Mouse (Mus musculus): ENCODE measurements around the gene Tomm40l. TPM values are rescaled to one million over a fixed set of nuclear protein-coding genes. Genes with fewer than 3 reads are reported as not detected.

Gene Tomm40l
- total RNA-seq, 2 experiments from 2014 or later: 43.2 to 56.3 TPM

- intact Hi-C loops (cut with DNase I): loop anchor here (1.0 kb wide), 1 partner anchor 57 kb away; no protein-coding TSS in a partner anchor
- peak overlapping the region; percentile 88 for H3K4me3 ChIP-seq
- TF ChIP-seq CTCF (IDR thresholded peaks at IDR 0.05): peak; percentile 87
- H3K27ac ChIP-seq: peak overlapping the region; percentile 95; the same call in 1 of the 2 replicates
- DNase-seq: peak; percentile 87
Observed at GRCm38 (mm10) chr1:171220871-171221270, 1.4 kb downstream of the Tomm40l start.

GRCm38 (mm10) chr1:171216241-171216955, 5.9 kb downstream of the Tomm40l start:
- no peak for TF ChIP-seq CTCF (IDR thresholded peaks at IDR 0.05)
- H3K4me3 ChIP-seq: no peak overlapping the region
- DNase-seq: no peak
- intact Hi-C loops (cut with DNase I): no loop called here
- no peak overlapping the region for H3K27ac ChIP-seq

DNA sequence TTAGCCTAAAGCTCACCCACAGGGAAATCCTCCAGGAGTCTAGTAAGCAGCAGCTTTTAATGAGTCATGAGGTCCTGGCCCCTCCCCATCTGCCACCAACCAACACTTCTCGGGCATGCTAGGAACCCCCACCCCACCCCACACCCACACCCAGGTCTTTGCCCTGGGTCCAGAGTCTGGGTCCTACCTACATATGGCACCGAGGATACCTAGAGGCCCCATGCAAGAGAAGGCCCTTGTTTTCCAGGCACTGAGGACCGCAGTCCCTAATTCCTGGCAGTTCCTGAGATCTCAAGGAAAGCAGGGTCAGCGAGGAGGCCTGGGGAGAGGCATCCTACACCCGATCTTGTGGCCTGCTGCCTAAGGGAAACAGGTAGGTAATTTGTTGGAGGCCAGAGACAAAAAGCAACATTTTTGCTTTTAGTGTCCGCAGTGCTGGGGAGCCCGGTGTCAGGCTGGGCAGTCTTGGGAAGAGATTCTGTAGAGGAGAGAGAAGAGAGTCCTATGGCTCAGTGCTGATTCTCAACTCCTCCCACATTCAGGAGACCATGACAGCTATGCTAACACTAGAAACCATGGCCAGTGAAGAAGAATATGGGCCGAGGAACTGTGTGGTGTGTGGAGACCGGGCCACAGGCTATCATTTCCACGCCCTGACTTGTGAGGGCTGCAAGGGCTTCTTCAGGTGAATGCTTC, 8.4 kb downstream of the Tomm40l start, which contains the start of gene Nr1i3:
TSS of gene Nr1i3 (plus strand) at position 170 of the 696 bp plus-strand sequence.
- no peak within 1 kb of the TSS for H3K4me3 ChIP-seq
- intact Hi-C loops (cut with DNase I): no loop called here
- TF ChIP-seq CTCF (IDR thresholded peaks at IDR 0.05): no peak
- DNase-seq: no peak
- no peak within 1 kb of the TSS for H3K27ac ChIP-seq

- TF ChIP-seq CTCF (IDR thresholded peaks at IDR 0.05): no peak
- Histone ChIP-seq H3K27ac (no peak overlapping the region), H3K4me3 (no peak overlapping the region)
- intact Hi-C loops (cut with DNase I): no loop called here
- DNase-seq: no peak
Observed at GRCm38 (mm10) chr1:171212854-171213253, 9.5 kb downstream of the Tomm40l start.

GRCm38 (mm10) chr1:171209409-171209808, 12.9 kb downstream of the Tomm40l start:
- no peak for TF ChIP-seq CTCF (IDR thresholded peaks at IDR 0.05)
- Histone ChIP-seq H3K27ac (no peak overlapping the region), H3K4me3 (no peak overlapping the region)
- DNase-seq: no peak
- intact Hi-C loops (cut with DNase I): no loop called here

DNA sequence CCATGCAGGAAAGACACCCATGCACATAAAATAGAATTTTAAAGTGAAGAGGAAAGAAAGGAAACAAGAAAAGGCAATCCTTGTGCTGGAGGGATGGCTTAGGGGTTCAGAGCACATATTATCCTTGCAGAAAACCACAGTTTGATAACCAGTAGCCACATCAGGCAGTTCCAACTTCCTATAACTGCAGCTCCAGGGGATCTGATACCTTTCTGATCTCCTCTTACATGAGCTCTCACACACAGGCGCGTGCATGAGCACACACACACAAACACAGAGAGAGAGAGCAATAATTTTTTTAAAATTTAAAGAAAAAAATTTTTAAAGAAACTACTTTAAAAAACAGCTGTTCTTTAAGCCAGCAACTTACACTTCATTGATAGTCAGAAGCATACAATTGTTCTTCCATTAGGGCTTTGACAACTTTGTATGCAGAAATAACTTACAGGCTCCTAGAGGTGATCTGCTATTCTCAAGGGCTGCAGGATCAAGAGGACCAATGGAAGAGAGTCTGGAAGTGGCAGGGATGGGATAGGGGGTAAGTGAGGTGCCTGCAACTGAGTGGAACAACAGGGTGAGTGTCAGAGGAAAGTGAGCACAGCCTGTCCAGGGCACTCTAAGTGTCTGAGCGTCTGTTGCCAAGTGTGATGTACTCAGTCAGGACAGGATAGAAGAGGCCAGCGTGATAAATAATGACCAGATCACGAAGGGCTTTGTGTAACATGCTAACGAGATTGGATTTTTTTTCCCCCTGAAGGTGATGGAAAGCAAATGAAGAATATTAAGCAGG, 16.4 kb downstream of the Tomm40l start:
- intact Hi-C loops (cut with DNase I): no loop called here
- no peak for TF ChIP-seq CTCF (IDR thresholded peaks at IDR 0.05)
- no peak for DNase-seq
- no peak overlapping the region for H3K4me3 ChIP-seq
- no peak overlapping the region for H3K27ac ChIP-seq

GRCm38 (mm10) chr1:171204249-171204644, 18.1 kb downstream of the Tomm40l start:
- no peak for DNase-seq
- no peak for TF ChIP-seq CTCF (IDR thresholded peaks at IDR 0.05)
- H3K4me3 ChIP-seq: no peak overlapping the region
- intact Hi-C loops (cut with DNase I): no loop called here
- H3K27ac ChIP-seq: peak overlapping the region; percentile 5; the same call in 1 of the 2 replicates

GRCm38 (mm10) chr1:171203471-171204248, 18.7 kb downstream of the Tomm40l start:
- intact Hi-C loops (cut with DNase I): no loop called here
- peak overlapping the region; percentile 5; the same call in 1 of the 2 replicates for H3K27ac ChIP-seq
- TF ChIP-seq CTCF (IDR thresholded peaks at IDR 0.05): no peak
- no peak for DNase-seq
- no peak overlapping the region for H3K4me3 ChIP-seq

DNA sequence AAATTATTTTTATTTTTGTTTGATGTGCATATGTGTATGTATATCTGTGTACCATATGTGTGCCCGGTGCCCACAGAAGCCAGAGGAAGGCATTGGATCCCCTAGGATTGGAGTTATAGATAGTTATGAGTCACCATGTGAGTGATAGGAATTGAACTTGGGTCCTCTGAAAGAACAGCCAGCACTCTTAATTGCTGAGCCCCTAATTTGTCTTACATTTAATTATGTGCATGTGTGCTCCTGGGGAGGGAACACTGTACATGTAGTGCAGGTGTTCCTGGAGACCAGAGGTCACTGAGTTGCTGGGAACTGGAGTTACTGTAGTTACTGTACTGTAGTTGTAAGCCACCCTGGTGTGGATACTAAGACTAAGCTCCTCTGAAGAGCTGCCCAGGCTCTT, 21.5 kb downstream of the Tomm40l start:
- Histone ChIP-seq H3K27ac (no peak overlapping the region), H3K4me3 (no peak overlapping the region)
- intact Hi-C loops (cut with DNase I): no loop called here
- no peak for DNase-seq
- TF ChIP-seq CTCF (IDR thresholded peaks at IDR 0.05): no peak

DNA sequence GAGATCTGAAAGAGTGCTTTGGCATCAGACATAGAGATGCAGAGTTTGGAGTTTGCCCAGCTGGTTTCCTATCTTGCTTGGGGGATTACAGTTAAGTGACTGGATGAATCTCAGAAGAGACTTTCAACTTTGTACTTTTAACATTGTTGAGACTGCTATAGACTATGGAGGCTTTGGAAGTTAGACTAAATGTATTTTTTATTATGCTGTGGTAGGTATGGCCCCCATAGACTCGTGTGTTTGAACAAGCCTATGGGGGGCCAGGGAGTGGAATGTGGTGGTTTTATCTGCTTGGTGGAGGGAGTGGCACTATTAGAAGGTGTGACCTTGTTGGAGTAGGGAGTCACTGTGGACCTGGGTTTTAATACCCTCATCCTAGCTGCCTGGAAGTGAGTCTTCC, 22.8 kb downstream of the Tomm40l start:
- H3K4me3 ChIP-seq: no peak overlapping the region
- H3K27ac ChIP-seq: no peak overlapping the region
- no peak for TF ChIP-seq CTCF (IDR thresholded peaks at IDR 0.05)
- intact Hi-C loops (cut with DNase I): no loop called here
- DNase-seq: no peak

DNA sequence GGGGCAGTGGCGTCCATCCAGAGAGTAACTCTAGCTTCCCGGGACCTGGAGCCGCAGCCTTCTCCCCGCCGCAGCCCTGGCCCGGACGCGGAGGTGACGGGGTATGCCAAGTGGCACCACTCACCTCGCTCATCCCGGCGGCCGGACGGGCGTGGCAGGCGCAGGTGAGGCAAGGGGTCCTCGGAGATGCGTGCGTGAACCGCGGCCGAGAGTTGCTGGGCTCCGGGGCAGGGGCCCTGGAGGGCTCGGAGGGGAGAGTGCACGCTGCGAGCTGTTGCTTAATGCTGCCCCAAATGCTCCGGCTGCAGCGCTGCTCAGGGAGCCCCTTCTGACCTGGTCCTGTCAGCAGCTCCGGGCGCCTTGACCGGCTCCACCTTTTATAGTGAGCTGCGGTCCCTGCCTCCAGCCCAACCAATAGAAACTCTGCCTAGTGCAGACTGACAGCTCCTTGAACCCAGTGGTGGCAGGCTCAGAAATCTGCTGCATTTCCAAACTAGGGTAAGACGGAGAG, 26.4 kb downstream of the Tomm40l start, which contains the start of gene Pcp4l1:
TSS of gene Pcp4l1 (minus strand) at position 382 of the 511 bp plus-strand sequence.
- TF ChIP-seq CTCF (IDR thresholded peaks at IDR 0.05): no peak
- H3K4me3 ChIP-seq: peak within 1 kb of the TSS; percentile 90
- intact Hi-C loops (cut with DNase I): no loop called here
- peak; percentile 82 for DNase-seq
- H3K27ac ChIP-seq: peak within 1 kb of the TSS; percentile 84
